Mouse (Mus musculus): ENCODE results near the gene Nup62.
A peak's percentile ranks its signal among the peaks of the same experiment; 100 is the strongest.

The Nup62 gene

DNA sequence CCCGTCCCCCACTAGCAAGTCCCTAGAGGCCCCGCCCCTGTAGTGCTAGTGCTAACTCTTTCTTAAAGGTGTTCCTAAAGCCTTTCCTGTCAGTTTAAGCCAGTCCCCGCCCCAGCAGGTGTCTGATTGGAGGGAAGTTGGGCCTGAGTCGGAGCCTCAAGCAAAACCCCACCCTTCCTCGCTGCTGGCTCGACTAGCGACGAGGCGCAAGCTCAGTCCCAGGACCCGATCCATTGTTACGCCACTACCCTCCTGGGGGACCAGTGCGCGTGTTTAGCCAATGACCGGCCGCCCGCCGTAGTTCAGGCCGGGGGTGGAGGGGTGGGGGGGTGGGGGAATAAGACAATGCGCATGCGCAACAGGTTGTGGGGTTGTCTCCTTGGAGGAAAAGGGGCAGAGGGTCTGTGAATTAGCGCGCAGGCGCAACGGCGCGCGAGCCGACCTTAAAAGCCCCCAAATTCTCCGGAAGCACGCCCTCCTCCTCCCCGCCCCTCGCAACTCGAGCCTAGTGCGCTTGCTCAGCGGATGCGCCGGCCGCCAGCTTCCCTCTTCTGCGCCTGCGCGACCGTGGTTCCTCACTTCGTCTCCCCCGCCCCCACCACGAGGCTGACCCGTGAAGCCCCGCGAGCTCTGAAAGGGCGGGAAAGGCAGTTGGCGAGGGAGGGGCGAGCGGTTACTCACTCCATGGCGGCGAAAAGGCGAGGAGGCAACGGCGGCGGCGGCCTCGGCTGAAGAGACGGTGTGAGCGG lies at the start of gene Nup62, which contains the start of gene Il4i1:
Gene Nup62, plus strand, starts transcription at position 368 of the 749 bp plus-strand sequence.
Gene Il4i1, plus strand, starts transcription at position 667 of the 749 bp plus-strand sequence.
- DNase-seq, result peak; percentile 98

DNA sequence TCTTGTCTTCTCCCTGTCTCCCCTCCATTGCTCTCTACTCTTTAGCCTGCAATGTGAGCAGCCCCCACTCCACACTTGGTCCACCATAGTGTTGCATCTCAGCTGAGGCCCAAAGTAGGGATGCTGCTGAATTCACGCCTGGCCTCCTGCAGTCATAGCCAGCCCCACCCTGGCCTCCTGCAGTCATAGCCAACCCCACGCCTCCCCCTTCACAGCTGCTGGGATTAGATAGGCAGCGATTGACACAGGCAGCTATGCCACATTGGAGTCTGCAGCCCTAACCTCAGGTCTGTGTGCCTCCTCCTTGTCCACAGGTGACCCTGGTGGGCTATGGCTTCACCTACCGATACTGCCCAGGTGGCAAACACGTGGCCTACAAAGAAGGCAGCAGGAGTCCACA lies 47.8 kb upstream of the Nup62 start:
- no peak for DNase-seq

DNA sequence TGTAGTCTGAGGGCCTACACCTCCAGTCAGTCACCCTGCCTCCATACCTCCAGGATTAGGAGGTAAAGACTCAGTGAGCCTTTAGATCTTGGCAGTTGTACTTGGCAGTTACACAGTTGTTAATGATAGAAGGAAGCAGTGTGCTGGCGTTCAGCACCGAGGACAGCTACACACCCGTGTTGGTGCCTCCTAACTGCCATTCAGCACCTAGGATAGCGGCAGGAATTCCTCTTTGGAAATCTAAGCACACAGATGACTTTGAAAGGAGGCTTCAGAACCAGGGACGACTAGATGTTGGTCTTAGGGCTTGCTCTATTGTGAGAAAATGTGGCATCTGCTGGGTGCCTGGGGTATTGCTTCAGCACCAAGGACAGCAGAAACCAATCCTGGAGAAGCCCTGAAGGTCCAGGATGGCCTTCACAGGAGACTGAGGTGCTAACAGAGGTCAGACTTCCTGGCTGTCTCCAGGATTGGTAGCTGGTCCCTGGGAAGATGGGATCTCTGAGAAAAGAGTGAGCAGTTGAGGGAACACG lies 45.8 kb upstream of the Nup62 start:
- no peak for DNase-seq

DNA sequence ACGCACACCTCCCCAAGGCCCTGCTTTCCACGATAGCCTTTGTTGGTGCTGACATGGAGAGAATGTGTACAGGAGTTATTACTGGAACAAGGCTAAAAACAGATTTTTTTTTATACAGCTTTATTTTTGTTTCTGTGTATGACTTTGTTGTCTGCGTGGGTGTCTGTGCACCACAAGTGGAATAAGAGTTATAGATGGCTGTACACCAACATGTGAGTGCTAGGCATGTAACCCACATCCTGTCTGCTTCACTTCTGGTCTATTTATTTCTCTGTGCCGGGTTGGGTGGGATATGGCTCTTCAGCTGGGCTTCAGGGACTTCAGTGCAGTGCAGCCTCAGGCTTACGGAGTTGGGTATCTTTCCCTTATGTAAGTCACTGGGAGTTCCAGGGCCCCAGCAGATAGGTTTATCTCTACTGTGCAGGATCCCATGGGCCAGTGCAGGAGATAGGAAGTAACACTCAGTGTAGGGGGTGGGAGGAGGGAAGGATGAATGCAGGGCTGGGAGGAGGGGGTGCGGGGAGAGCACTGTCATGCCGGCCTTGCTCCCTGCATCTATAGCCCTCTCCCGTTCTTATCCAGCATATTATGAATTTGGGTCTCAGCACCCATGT lies 43.2 kb upstream of the Nup62 start:
- no peak for DNase-seq

DNA sequence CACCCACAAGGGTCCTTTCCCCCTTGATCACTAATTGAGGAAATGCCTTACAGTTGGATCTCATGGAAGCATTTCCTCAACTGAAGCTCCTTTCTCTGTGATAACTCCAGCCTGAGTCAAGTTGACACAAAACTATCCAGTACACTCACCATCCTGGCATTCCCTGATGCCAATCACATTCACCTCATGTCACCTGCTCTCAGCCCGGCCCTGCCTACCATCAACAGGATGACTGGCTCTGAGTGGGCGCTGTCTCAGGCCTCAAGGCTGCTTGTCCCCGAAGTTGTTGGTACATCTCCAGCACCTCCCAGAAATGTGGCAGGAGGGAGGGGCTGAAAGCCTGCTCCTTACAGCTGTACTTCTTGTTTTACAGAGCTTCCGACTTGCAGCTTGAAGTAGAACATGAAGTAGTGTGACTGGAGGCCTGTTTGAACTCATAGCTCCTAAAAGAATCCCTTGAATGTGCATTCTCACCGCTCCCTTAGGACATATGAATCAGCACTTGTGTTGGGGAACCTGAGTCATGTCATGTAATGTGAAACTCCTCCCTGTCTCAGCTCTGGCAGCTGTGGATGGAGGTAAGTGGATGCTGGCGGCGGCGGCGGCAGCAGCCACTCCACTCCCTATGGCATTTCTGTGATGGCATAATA lies 38.9 kb upstream of the Nup62 start:
- no peak for DNase-seq

DNA sequence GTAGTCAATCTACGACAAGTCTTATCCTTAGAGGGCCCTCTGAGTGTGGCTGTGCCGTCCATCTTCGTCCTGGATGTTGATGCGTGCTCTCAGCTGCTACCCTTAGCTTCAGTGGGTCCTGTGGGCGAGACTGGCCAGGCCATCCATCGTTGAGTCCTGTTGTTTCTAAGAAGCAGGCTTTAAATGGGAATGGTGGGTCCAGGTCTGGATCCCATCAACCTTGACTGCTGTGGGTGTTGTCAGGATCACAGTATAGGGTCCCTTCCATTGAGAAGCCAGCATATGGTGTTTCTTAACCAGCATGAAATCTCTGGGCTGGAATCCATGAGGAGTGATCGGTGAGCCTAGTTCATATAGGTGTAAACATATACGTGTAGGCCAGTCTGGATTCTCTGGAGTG lies 35.8 kb upstream of the Nup62 start:
- no peak for DNase-seq

DNA sequence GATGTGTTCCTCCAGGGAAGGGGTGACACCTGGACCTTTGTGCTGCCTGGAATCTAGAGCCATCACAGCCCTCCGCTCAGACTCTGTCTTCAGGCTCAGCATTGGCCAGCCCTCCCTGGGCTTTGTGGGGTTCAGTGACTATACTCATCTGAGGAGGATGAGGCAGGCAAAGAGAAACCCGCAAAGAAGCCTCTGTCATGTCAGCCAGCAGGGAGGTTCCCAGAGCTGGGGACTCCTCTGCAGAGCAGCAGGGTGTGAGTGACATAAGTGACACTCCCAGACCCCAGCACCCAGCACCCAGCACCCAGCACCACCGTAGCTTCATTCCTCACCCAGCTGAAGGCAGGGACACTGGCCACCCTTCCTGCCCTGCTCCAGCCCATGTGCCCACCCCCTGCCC lies 26.4 kb upstream of the Nup62 start:
- no peak for DNase-seq

DNA sequence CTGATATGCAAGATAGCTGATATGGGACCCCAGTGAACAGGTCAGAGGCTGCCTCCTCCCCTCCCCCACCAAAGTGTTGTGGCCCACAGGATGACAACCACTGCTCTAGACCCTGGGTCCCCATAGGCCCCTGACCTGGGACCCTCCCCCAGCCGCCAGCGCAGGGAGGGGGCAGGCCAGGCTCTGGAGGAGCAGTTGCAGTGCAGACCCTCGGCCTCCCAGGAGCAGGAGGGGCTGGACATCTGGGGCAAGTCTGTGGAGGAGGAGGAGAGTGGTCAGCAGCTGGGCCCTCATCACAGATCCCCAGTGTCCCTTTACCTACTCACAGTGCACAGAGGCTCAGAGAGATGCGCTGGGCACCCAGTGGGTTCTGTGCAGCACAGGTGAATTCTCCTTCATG lies 25.8 kb upstream of the Nup62 start:
- DNase-seq, result no peak

DNA sequence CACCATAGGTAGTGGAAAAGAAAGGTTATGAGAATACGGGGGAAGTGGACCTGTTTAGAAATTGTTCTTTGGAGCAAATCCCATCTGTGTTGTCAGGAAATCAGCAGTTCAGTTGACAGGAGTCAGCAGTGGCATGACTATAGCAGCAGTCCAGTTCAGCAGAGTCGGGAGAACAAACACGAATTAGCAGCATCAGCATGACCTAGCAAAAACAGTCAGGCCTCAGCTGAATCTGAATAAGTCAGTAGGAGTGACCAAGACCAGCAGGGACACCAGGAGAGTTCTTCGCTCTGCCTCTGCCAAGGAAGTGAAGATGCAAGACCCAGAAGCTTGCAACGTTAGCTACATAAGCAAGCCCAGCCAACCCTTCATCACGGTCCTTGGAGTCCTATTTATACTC lies 23.1 kb upstream of the Nup62 start:
- no peak for DNase-seq

DNA sequence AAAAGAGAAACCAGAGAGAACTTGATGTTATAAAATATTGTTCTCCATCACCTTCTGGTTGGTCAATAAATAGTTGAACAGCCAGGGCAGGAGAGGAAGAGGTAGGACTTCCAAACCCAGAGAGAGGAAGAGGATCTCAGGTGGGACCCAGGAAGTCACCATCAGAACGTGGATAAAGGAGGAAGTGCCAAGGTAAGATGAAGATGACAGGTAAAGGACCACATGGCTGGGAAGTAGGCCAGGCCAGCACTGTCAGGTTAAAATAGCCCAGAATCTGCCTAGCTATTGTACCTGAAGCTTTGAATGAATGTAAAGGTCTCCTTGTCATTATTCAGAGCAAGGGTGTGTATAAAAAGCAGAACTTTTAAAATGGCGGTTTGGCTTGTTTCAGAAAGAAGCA lies 7.0 kb upstream of the Nup62 start:
- no peak for DNase-seq

DNA sequence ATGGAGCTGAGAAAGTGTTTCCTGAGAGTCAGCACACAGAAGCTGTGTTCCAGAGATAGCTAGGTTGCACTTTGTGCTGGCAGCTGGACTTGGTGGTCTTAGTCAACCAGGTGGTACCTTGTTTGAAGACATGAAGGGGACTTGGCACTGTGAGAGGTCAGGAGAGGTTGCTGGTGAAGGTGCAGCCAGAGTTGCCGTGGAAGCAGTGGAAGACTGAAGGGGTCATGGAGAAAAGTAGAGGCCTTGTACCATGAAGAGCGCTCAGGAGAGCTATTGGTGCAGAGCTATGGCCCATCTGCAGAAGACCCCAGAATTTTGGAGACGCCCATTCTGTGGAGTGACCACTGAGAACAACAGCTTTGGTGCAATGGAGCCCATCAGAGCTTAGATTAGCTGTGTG lies 6.4 kb upstream of the Nup62 start:
- no peak for DNase-seq

DNA sequence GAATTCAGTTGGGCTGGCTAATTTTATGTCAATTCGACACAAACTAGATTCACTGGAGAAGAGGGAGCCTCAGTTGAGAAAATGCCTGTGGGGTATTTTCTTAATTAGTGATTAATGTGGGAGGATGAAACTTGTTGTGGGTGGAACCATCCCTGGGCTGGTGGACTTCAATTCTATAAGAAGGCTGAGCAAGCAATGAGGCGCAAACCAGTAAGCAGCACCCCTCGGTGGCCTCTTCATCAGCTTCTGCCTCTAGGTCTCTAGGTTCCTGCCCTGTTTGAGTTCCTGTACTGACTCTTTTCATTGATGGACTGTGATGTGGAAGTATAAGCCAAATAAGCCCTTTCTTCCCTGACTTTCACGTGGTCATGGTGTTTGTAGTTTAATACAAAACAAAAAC lies 5.5 kb upstream of the Nup62 start:
- no peak for DNase-seq

DNA sequence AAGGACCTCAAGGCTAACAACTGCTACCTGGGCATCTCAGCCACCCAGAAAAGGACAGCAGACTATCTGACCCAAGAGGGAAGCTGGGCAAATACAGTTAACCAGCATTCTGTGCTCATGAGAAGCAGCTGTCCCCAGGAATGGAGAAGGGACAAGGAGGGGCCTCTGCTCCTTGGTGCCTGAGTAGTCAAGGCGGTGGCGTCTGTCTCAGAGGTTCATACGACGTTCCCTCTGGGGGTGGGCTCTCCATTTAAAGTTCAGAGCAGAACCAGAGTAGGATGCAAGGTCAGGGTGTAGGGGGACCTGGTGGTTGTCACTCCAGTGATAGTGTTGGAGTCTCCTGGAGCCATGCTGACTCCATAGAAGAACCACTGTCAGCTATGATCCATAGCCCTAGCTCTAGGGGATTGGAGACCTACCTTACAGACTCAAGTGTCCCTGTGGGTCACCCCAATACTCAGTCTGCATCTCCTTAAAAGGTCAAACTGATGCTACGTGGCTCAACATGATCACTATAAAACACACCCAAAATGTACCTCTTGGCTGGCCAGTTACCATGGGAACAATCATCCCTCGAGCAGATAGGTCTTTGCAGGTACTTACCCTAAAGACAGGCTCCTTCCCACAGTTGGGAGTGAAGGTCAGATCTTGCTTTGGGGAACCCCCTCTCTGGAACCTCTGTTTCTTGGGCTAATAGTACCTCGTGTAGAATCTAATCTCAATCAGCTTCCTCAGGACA lies 4.9 kb upstream of the Nup62 start:
- no peak for DNase-seq

DNA sequence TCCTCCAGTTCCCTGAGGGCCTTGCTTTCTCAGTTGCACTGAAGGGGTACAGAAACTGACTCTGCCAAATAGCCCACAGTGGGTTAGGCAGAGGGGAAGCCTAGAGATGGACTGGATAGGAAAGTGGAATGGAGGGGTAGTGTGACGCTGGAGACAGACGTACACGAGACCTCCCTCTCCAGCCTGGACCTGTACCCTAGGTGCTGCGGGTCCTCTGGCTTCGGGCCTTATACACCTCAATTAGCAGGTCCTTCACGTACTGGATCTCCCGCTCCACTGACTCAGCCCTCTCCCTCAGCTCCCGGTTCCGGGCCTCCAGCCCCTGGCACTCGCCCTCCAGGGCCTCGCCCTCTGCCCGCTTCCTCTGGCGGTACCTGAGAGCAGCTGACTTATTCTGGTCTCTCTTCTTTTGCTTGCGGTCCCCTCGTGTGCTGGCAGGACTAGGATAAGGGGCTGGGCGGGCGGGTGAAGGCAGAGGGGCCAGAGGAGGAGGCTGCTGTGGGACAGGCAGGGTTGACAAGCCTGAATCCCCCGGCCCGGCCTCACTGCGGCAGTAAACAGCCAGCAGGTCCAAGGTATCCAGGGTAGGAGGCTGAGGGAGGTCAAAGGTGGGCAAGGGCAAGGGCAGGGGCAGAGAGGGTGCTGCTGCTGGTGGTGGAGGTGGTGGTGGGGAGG lies 3.1 kb upstream of the Nup62 start:
- no peak for DNase-seq

DNA sequence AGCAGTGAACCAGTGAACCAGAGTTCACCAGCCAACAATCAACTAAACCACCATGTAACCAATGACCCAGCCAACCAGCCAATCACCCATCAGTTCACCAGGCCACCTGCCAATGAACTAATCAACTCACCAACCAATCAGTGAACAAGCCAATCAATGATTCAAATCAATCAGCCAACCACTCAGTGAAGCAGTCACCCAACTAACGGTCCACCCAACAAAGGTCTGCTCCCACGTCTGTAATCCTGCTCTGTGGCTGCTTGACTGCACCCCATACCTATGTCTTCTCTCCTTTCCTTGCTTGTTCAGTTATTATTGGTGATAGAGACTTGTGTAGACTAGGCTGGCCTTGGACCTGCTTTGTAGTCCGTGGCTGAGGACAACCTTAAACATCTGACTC lies 1.9 kb upstream of the Nup62 start:
- no peak for DNase-seq

DNA sequence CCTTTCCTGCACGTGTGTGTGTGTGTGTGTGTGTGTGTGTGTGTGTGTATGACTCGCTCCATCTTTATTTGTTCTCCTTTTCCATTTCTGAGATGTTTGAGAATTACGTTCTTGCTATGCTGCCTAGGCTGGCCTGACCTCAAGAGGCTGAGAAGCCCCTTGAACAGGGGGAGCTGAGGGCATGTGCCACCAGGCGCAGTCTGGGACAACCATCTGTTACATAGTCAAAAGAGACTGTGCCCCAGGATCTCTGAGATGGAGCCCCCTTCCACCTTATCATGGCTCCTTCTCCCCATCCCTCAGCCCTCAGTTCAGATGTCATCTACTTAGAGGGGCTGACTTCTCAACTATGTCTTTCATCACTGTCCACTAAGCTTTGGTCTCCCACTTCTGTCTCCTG lies 1.5 kb upstream of the Nup62 start:
- DNase-seq, result no peak

DNA sequence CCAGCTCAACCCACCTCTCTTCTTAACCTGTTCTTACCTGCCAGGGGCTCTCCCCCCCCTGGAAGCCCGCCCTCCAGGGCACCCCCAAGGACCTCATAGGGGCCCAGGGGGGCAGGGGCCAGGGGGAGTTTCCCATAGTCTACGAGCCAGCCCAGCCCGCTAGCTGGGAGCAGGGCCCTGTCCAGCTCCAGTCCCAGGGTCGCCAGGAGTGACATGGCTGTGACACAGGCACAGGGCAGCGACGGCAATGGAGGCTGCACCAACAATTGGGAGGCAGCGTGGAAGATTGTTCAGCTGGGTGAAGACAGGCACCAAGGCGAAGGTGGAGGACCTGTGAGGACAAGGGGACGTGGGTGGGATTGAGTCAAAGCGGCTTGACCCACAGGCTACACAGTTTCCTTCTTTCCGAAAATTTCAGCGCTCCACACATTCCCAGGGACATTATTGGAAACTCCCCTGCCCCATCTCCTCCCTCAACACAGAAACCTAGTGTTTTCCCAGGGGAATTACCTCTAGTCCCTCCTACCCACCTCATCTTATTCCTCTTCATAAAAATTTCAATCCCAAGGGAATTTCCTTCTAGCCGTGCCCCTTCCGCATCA lies 835 bp upstream of the Nup62 start:
- peak; percentile 72 for DNase-seq

DNA sequence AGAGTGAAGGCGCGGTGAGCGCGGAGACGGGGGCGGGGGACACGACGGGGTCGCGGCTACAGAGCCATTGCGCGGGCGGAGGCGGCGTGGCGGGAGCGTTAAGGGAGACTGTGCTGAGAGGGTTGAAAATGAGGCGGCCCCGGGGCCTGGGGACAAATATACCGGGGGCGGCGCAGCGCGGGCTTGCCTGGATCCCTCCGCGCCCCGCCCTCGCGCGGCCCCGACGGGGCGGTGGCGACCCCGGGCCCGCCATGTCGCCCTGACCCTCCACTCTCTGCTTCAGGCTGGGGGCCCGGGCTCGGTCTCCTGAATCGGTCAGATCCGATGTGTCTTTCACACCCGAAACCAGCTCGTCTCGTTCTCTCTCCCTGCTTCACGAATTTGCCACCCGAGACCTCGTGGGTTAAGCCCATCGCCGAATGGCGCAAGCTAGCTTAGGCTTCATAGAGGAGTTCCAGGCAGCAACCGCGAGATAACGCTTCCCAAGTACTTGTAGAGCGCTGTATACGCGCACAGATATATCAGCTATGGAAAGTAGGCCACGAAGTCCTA lies 658 bp downstream of the Nup62 start, which contains the start of gene Atf5:
Gene Atf5, minus strand, starts transcription at position 189 of the 552 bp plus-strand sequence.
- no peak for DNase-seq

DNA sequence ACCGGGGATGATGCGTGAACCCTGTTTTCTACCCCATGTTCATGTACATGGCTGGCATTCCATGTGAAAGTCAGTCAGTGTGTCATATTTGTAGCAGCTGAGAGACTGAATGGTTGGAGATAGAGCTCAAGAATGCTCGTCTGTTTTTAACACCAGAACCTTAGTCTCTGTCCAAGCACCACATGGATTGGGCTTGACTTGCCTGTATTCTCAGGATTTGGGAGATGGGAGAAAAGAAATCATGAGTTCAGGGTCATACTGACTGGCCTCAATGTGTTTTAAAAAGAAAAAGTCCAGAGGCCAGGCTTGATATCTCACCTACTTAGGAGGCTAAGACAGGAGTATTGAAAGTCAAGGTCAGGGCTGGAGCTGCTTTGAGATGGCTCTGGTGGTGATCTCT lies 1.6 kb downstream of the Nup62 start:
- peak; percentile 9 for DNase-seq

DNA sequence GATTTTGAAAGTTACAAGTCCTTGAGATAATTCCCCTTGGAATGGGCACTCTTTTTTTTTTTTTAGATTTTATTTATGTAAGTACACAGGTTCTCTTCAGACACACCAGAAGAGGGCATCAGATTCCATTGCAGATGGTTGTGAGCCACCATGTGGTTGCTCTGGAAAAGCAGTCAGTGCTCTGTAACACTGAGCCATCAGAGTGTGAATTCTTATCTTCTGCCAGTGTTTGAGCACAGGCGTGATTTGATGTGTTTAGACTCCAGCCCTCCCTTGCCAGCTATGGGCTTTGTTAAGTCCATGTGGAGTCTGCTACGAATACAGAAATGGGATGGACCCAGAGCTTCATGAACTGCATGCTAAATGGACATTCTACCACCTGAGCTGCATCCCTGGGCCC lies 2.3 kb downstream of the Nup62 start:
- peak; percentile 18 for DNase-seq

DNA sequence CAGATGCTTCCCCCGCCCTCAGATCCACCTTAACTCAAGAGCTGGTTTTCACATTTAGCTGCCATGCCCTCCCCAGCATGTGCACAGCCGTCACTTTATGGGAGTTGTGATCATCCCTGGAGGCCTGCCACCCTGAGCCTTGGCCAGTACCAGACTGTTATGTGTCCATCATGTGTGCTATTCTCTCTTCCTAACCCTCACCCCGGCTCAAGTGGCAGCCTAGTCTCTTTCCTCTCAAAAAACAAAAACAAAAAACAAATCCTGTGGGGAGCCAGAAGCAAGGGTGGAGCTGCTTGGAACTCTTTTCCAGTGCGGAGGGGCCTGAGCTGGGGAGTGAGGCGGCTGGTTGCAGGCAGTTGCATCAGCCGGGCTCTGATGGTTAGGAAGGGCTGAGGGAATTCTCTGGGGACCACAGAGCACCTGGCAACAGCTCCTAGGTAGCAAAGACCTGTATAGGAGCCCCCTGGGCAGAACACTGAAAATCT lies 2.9 kb downstream of the Nup62 start:
- DNase-seq, result peak; percentile 45

DNA sequence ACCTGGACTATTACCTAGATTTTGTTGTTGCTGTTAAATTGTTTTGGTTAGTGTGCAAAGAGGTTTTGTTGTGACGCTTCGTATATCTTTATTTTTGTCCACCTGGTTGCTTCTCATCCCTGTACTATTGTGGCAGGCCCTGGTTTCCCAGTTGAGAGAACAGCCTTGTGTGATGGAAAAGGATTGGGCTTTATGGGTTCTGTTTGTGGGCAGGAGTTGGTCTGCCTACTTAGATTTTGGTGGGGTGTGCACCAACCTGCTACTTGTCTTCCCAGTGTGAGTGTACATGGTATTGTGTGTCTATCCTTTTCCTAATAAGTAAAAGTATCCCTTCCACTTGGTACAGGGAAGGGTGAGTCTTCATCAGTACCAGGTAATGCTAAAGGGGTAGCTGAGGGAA lies 3.5 kb downstream of the Nup62 start:
- no peak for DNase-seq

Measured in cerebellum, adult 11-12 months (tissue).